Mouse (Mus musculus): ENCODE results near the gene Zkscan17. TPM values are rescaled to one million over a fixed set of nuclear protein-coding genes. Genes with fewer than 3 reads are reported as not detected.

Zkscan17 gene
- polyA plus RNA-seq, 1 experiment from 2014 or later = 23.8 TPM

- Histone ChIP-seq H3K27ac (no peak overlapping the region), H3K4me1 (no peaks in the 10 kb centered on the region), H3K4me3 (no peak overlapping the region), H3K9me3 (peaks cover 10% of the 10 kb centered on the region), H3K36me3 (peaks cover 44% of the 10 kb centered on the region), H3K4me2 (replicated peaks) (no peak overlapping the region), H3K9ac (no peak overlapping the region), H3K27me3 (replicated peaks) (no peaks in the 10 kb centered on the region)
- WGBS = 96% methylated on average over 12 of the region's 12 CpGs
- no peak for ATAC-seq (ENCODE audit: low FRiP score, low read depth)
These were observed 88.6 kb downstream of the Zkscan17 start for GRCm38 (mm10) chr11:59437954-59438353.

Other genes starting within 250 kb of the Zkscan17 start
- 3.4 and 4.1 TPM in 2 replicates for gene Wnt3a, start 236.0 kb downstream of the Zkscan17 start, polyA plus RNA-seq (2016; fragmentation: Nextera tagmentation; extraction: Ambion mirVana)
- 3.9 and 4.2 TPM in 2 replicates for gene Wnt9a, start 219.8 kb downstream of the Zkscan17 start, polyA plus RNA-seq (2016; fragmentation: Nextera tagmentation; extraction: Ambion mirVana)
- gene Prss38, start 151.1 kb downstream of the Zkscan17 start, polyA plus RNA-seq (2016; fragmentation: Nextera tagmentation; extraction: Ambion mirVana) = not detected in 2 replicates
- gene Jmjd4, start 76.7 kb downstream of the Zkscan17 start, polyA plus RNA-seq (2016; fragmentation: Nextera tagmentation; extraction: Ambion mirVana) = 13.6 and 14.5 TPM in 2 replicates
- gene Snap47, start 75.6 kb downstream of the Zkscan17 start, polyA plus RNA-seq (2016; fragmentation: Nextera tagmentation; extraction: Ambion mirVana) = 278 and 282 TPM in 2 replicates
- 10.1 and 10.5 TPM in 2 replicates for gene Zfp867, start 54.3 kb downstream of the Zkscan17 start, polyA plus RNA-seq (2016; fragmentation: Nextera tagmentation; extraction: Ambion mirVana)
- 0.13 and 0.22 TPM in 2 replicates for gene Nlrp3, start 14.8 kb upstream of the Zkscan17 start, polyA plus RNA-seq (2016; fragmentation: Nextera tagmentation; extraction: Ambion mirVana)
- not detected in 2 replicates for gene Olfr222, start 49.5 kb upstream of the Zkscan17 start, polyA plus RNA-seq (2016; fragmentation: Nextera tagmentation; extraction: Ambion mirVana)
- not detected in 2 replicates for gene Olfr223, start 66.5 kb upstream of the Zkscan17 start, polyA plus RNA-seq (2016; fragmentation: Nextera tagmentation; extraction: Ambion mirVana)
- gene Mprip, start 134.6 kb upstream of the Zkscan17 start, polyA plus RNA-seq (2016; fragmentation: Nextera tagmentation; extraction: Ambion mirVana) = 105 and 123 TPM in 2 replicates